Mouse (Mus musculus): ENCODE measurements around the gene Pdxp. TPM values are rescaled to one million over a fixed set of nuclear protein-coding genes. Genes with fewer than 3 reads are reported as not detected.

Gene Pdxp
- total and polyA plus RNA-seq, 3 experiments: 2.8 to 9.8 (median 5.4) TPM

- Histone ChIP-seq H3K27ac (ENCODE audit: insufficient read depth, low read depth) (no peak overlapping the region), H3K4me2 (ENCODE audit: insufficient read depth, low read depth, poor library complexity, severe bottlenecking) (no peak overlapping the region)
- no peak for TF ChIP-seq JUN (IDR thresholded peaks at IDR 0.05; ENCODE audit: insufficient read depth, low read depth, low read length)
Measured at GRCm38 (mm10) chr15:78868826-78869233, 44.9 kb upstream of the Pdxp start.

DNA sequence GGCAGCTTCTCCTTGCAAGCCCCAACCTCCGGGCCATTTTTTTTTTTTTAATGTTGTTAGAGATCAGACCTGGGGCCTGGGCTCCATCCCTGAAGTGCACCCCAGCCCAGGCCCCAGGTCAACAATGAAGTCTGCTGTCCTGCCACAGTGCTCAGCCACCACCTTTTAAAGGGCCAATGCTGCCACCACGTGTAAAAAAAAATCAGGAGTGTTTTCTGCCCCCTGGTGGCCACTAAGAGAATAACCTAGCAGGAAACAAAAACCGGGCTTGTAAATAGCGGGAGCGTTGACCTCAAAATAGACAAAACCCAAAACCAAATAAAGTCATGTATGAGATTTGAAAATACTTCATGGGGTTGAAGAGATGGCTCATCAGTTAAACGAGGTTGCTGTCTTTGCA, 43.9 kb upstream of the Pdxp start:
- dilution Hi-C loops (cut with MboI; ENCODE audit: extremely low pct_ligation_motif_present, extremely low pct_unique_long_range_greater_than_20kb, low sequenced_read_pairs) (no loop called here), in situ Hi-C loops (cut with MboI; ENCODE audit: low pct_ligation_motif_present, low pct_unique_long_range_greater_than_20kb, low sequenced_read_pairs) (no loop called here)
- H3K9me3 ChIP-seq (replicated peaks; ENCODE audit: low read length): no peaks in the 10 kb centered on the region
- no peaks in the 10 kb centered on the region for H3K36me3 ChIP-seq (replicated peaks in 1 of 2; ENCODE audit: control insufficient read depth in 1 of 2, insufficient read depth in 1 of 2, low read length in 1 of 2)
- H3K27ac ChIP-seq (ENCODE audit: insufficient read depth, low read depth): no peak overlapping the region
- H3K27me3 ChIP-seq (replicated peaks): peaks cover 56% of the 10 kb centered on the region
- H3K79me2 ChIP-seq (replicated peaks; ENCODE audit: control insufficient read depth, extremely low read depth, insufficient read depth, poor library complexity, severe bottlenecking): no peaks in the 10 kb centered on the region
- no peaks in the 10 kb centered on the region for H3K4me1 ChIP-seq (ENCODE audit: control insufficient read depth in 1 of 2, insufficient read depth in 2 of 2)
- peak; percentile 68 for DNase-seq (ENCODE audit: extremely low read depth)
- H3K9ac ChIP-seq (ENCODE audit: insufficient read depth, low read depth): no peak overlapping the region
- H3K4me2 ChIP-seq (ENCODE audit: insufficient read depth, low read depth, poor library complexity, severe bottlenecking): no peak overlapping the region
- H3K4me3 ChIP-seq (replicated peaks in 1 of 3; ENCODE audit: low read depth in 2 of 3, low read length in 2 of 3, poor library complexity in 1 of 3): no peak overlapping the region
- TF ChIP-seq HCFC1 (IDR thresholded peaks at IDR 0.05; ENCODE audit: low read depth, low read length) (no peak), EP300 (IDR thresholded peaks at IDR 0.05; ENCODE audit: low read length) (no peak), IRF4 (IDR thresholded peaks at IDR 0.05; ENCODE audit: low read depth, low read length) (no peak), UBTF (IDR thresholded peaks at IDR 0.05; ENCODE audit: low read depth, low read length) (no peak), CHD1 (IDR thresholded peaks at IDR 0.05; ENCODE audit: low read depth, low read length) (no peak), ZKSCAN1 (IDR thresholded peaks at IDR 0.05; ENCODE audit: borderline replicate concordance, low read depth, low read length) (no peak), ZMIZ1 (IDR thresholded peaks at IDR 0.05; ENCODE audit: low read depth, low read length) (no peak), CTCF (conservative IDR thresholded peaks at IDR 0.05 in 1 of 2, IDR thresholded peaks at IDR 0.05 in 1 of 2; ENCODE audit: low read depth in 2 of 2, low read length in 2 of 2) (peak; percentile 61 to 99), PAX5 (IDR thresholded peaks at IDR 0.05; ENCODE audit: low read length) (no peak), JUN (IDR thresholded peaks at IDR 0.05; ENCODE audit: insufficient read depth, low read depth, low read length) (no peak), ZC3H11A (IDR thresholded peaks at IDR 0.05; ENCODE audit: low read depth, low read length) (no peak), SMC3 (IDR thresholded peaks at IDR 0.05; ENCODE audit: low read depth, low read length) (peak; percentile 62), NELFE (IDR thresholded peaks at IDR 0.05; ENCODE audit: low read depth, low read length) (no peak), MAZ (IDR thresholded peaks at IDR 0.05; ENCODE audit: low read depth, low read length) (no peak), POLR2AphosphoS2 (IDR thresholded peaks at IDR 0.05; ENCODE audit: low read depth, low read length) (no peak), MXI1 (IDR thresholded peaks at IDR 0.05; ENCODE audit: low read depth, low read length) (peak; percentile 97), CHD2 (IDR thresholded peaks at IDR 0.05; ENCODE audit: low read length) (no peak), E2F4 (IDR thresholded peaks at IDR 0.05; ENCODE audit: insufficient replicate concordance, low read depth, low read length) (no peak), JUND (conservative IDR thresholded peaks at IDR 0.05; ENCODE audit: low read depth, low read length) (no peak), RCOR1 (conservative IDR thresholded peaks at IDR 0.05; ENCODE audit: low read depth, low read length) (no peak), POLR2A (IDR thresholded peaks at IDR 0.05; ENCODE audit: low read depth, low read length) (no peak), USF1 (IDR thresholded peaks at IDR 0.05; ENCODE audit: low read depth, low read length) (no peak), MAFK (IDR thresholded peaks at IDR 0.05; ENCODE audit: insufficient replicate concordance, low read length) (no peak), RAD21 (IDR thresholded peaks at IDR 0.05; ENCODE audit: low read depth, low read length) (peak; percentile 46), ELF1 (IDR thresholded peaks at IDR 0.05; ENCODE audit: low read depth, low read length) (no peak), NRF1 (IDR thresholded peaks at IDR 0.05; ENCODE audit: low read depth, low read length) (no peak), KAT2A (IDR thresholded peaks at IDR 0.05; ENCODE audit: insufficient replicate concordance, low read length) (no peak), GABPA (IDR thresholded peaks at IDR 0.05; ENCODE audit: insufficient replicate concordance, low read depth, low read length) (no peak), TCF12 (IDR thresholded peaks at IDR 0.05; ENCODE audit: low read depth, low read length) (no peak), TBP (conservative IDR thresholded peaks at IDR 0.05; ENCODE audit: low read depth, low read length) (no peak), SIN3A (IDR thresholded peaks at IDR 0.05; ENCODE audit: low read length) (peak; percentile 35; the same call in 1 of the 2 replicates), ZNF384 (IDR thresholded peaks at IDR 0.05; ENCODE audit: low read depth, low read length) (peak; percentile 93), MAX (IDR thresholded peaks at IDR 0.05; ENCODE audit: low read length) (peak; percentile 91), USF2 (conservative IDR thresholded peaks at IDR 0.05; ENCODE audit: low read depth, low read length) (no peak), MEF2A (IDR thresholded peaks at IDR 0.05; ENCODE audit: borderline replicate concordance, low read depth, low read length) (no peak)

More at GRCm38 (mm10) chr15:78868826-78869233, 44.9 kb upstream of the Pdxp start:
- no peak overlapping the region for H3K9ac ChIP-seq (ENCODE audit: insufficient read depth, low read depth)
- no peak for DNase-seq (ENCODE audit: extremely low read depth)
- dilution Hi-C loops (cut with MboI; ENCODE audit: extremely low pct_ligation_motif_present, extremely low pct_unique_long_range_greater_than_20kb, low sequenced_read_pairs) (no loop called here), in situ Hi-C loops (cut with MboI; ENCODE audit: low pct_ligation_motif_present, low pct_unique_long_range_greater_than_20kb, low sequenced_read_pairs) (no loop called here)
- H3K27me3 ChIP-seq (replicated peaks): peaks cover 56% of the 10 kb centered on the region
- H3K79me2 ChIP-seq (replicated peaks; ENCODE audit: control insufficient read depth, extremely low read depth, insufficient read depth, poor library complexity, severe bottlenecking): no peaks in the 10 kb centered on the region
- H3K4me3 ChIP-seq (replicated peaks in 1 of 3; ENCODE audit: low read depth in 2 of 3, low read length in 2 of 3, poor library complexity in 1 of 3): no peak overlapping the region
- H3K4me1 ChIP-seq (ENCODE audit: control insufficient read depth in 1 of 2, insufficient read depth in 2 of 2): peaks cover 1 to 2% of the 10 kb centered on the region in 2 experiments; a peak in 2 of 4 replicates
- no peaks in the 10 kb centered on the region for H3K9me3 ChIP-seq (replicated peaks; ENCODE audit: low read length)
- H3K36me3 ChIP-seq (replicated peaks in 1 of 2; ENCODE audit: control insufficient read depth in 1 of 2, insufficient read depth in 1 of 2, low read length in 1 of 2): no peaks in the 10 kb centered on the region
